Mouse (Mus musculus) limb, embryonic 10.5 days (tissue): ENCODE data around the gene Mcur1. TPM values are rescaled to one million over a fixed set of nuclear protein-coding genes. Genes with fewer than 3 reads are reported as not detected.

ENCODE experiments used
- DNase-seq: peaks from one replicate; pipeline ENCODE4 v3.0.0-alpha.2; 2017; ENCODE audit warnings: low spot score
- H3K27ac ChIP-seq: fragments of 300-500 bp; sonication (generic); 2 replicates; pipeline ENCODE4 v1.5.1; 2016; ENCODE audit warnings: mild to moderate bottlenecking
- H3K27me3 ChIP-seq: fragments of 300-500 bp; sonication (generic); 2 replicates; pipeline ENCODE4 v1.6.1; 2016; ENCODE audit warnings: low read depth, mild to moderate bottlenecking; ENCODE audit not compliant: poor library complexity, severe bottlenecking
- H3K36me3 ChIP-seq: fragments of 300-500 bp; sonication (generic); 2 replicates; pipeline ENCODE4 v1.6.1; 2016; ENCODE audit warnings: mild to moderate bottlenecking, moderate library complexity
- H3K4me1 ChIP-seq: fragments of 300-500 bp; sonication (generic); 2 replicates; pipeline ENCODE4 v1.6.1; 2016
- H3K4me3 ChIP-seq: fragments of 300-500 bp; sonication (generic); 2 replicates; pipeline ENCODE4 v1.5.1; 2016; ENCODE audit warnings: mild to moderate bottlenecking, moderate library complexity
- H3K9me3 ChIP-seq: fragments of 300-500 bp; sonication (generic); replicated peaks from 2 replicates; pipeline ENCODE4 v1.6.1; 2016; ENCODE audit warnings: mild to moderate bottlenecking
- WGBS: fragments of 180-500 bp; shearing (Covaris S2); methylation state at CpG from one replicate; pipeline ENCODE4 v1.1.7; 2016; 5-methylcytosine and 5-hydroxymethylcytosine counted together
- polyA plus RNA-seq: library from polyadenylated mRNA; unstranded; fragments of >200 nt; fragmentation: Nextera tagmentation; extraction: Ambion mirVana; gene quantifications from 2 replicates; pipeline ENCODE4 v1.2.1, GENCODE M21; 2016

Gene Mcur1
- polyA plus RNA-seq, 1 experiment from 2014 or later = 12.1 TPM

DNA sequence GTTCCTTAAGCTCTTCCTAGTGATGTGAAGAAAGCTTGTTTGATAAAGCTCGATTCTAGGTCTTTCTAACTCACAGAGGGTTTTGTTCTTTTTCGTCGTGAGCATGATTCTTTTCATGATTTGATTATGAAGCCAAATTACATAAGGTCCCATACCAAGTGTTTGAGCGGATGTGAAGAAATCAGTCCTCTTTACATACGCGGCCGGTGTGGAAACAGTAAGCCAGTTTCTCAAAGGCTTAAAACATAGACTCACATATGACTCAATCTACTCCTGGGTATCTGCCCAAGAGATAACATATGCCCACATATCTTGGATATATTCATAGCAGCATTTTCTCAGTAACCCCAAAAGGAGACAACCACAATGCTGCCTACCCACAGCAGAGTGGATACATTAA lies 66.3 kb downstream of the Mcur1 start:
- Histone ChIP-seq H3K4me1 (peaks cover 12% of the 10 kb centered on the region), H3K27ac (no peak overlapping the region), H3K27me3 (no peaks in the 10 kb centered on the region), H3K4me3 (no peak overlapping the region), H3K36me3 (no peaks in the 10 kb centered on the region), H3K9me3 (0 out of 2 replicates have a peak, but pooled peaks cover 2% of the 10 kb centered on the region)
- DNase-seq = no peak
- 92% methylated on average over 7 of the region's 7 CpGs for WGBS

DNA sequence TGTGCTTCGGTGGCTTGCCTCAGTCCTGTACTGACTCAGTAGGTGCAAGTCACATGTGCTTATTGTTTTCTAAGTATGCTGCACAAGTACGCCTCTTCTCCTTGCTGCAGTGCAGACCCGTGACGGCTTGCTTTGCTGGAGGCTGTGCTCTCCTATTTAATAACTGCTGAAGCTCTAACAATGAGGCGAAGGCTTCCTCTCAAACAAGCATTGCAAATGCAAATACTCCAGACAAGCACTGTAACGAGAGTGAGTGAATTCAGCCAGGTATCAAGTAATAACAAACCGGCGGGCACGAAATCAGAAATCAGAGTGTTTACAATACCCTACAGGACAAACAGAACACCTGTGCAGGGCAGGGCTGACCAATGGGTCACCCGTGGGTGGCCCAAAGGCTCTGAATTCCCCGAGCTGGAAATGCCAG lies 66.9 kb downstream of the Mcur1 start:
- no peak for DNase-seq

More for the DNA sequence above, 66.9 kb downstream of the Mcur1 start:
- Histone ChIP-seq H3K4me3 (no peak overlapping the region), H3K27ac (no peak overlapping the region), H3K9me3 (0 out of 2 replicates have a peak, but pooled peaks cover 2% of the 10 kb centered on the region), H3K4me1 (peaks cover 12% of the 10 kb centered on the region), H3K27me3 (no peaks in the 10 kb centered on the region), H3K36me3 (no peaks in the 10 kb centered on the region)
- 83% methylated on average over 11 of the region's 11 CpGs for WGBS

Other genes with a start within 250 kb of the Mcur1 start
- gene Sirt5, start 194.7 kb downstream of the Mcur1 start, polyA plus RNA-seq = 31.9 and 41.0 TPM in 2 replicates
- gene Nol7, start 161.8 kb downstream of the Mcur1 start, polyA plus RNA-seq = 115 and 130 TPM in 2 replicates
- 10.0 and 10.1 TPM in 2 replicates for gene Ranbp9, start 78.9 kb downstream of the Mcur1 start, polyA plus RNA-seq
- gene Rnf182, start 55.5 kb upstream of the Mcur1 start, polyA plus RNA-seq = 3.2 and 5.5 TPM in 2 replicates
- 4.2 and 5.0 TPM in 2 replicates for gene Cd83, start 224.6 kb upstream of the Mcur1 start, polyA plus RNA-seq